Mouse (Mus musculus) olfactory bulb, adult 2 months (tissue): ENCODE results near the gene Mturn.

Experiments used
- CTCF ChIP-seq: fragments of 200-500 bp; IDR thresholded peaks from 2 replicates; pipeline ENCODE4 v1.5.1; 2012; ENCODE audit warnings: low read depth, mild to moderate bottlenecking, low read length, moderate library complexity; ENCODE audit not compliant: insufficient read depth
- POLR2A ChIP-seq: fragments of 200-500 bp; IDR thresholded peaks from 2 replicates; pipeline ENCODE4 v1.6.1; 2012; ENCODE audit warnings: mild to moderate bottlenecking, low read depth, low read length, moderate library complexity; ENCODE audit not compliant: insufficient read depth

DNA sequence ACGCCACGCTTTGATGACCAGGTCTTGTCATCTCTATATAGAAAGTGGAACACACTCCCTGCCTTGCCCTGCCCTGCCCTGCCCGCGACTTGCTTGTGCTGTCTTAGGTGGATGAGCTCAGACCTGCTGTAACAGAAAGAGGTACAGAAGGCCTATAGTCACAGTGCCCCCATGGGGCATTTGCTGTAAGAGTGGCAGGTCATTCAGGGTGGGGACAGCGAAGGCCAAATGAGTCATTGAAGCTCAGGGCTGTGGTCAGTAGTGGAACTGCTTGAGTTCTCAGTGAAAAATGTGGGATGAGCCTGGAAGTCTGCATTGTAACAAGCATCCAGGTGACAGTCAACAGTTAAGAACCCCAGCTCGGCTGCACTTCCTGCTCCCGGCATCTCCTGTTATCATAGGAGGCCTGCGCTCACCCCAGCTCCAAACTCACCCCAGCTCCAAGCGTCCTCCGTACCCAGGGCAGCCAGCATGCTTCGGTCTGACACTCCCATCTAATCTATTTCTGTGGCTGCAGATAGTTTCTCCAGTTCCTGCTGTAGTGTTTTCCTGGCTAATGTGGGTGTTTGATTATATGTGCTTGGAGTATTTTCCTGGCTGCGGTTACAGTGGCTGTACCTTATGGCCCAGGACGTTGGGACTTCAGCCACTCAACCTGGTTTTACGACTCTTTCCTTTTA lies 4.4 kb downstream of the Mturn start:
- TF ChIP-seq CTCF (no peak), POLR2A (no peak)
